Mouse (Mus musculus) urinary bladder, postnatal 10 days (tissue): ENCODE measurements around the gene Tmem198b.
"Not testable (repeated sequence)": the region's sequence is repeated elsewhere in the genome, so short reads cannot be mapped to it uniquely, and the experiment has no call there.

Source experiments
- DNase-seq: peaks from one replicate; pipeline ENCODE4 v3.0.0; 2022; ENCODE audit warnings: low spot score

The Tmem198b gene

GRCm38 (mm10) chr10:128804271-128805091 lies at the start of gene Tmem198b:
Gene Tmem198b, minus strand, starts transcription at chr10:128804370.
- no peak for DNase-seq

DNA sequence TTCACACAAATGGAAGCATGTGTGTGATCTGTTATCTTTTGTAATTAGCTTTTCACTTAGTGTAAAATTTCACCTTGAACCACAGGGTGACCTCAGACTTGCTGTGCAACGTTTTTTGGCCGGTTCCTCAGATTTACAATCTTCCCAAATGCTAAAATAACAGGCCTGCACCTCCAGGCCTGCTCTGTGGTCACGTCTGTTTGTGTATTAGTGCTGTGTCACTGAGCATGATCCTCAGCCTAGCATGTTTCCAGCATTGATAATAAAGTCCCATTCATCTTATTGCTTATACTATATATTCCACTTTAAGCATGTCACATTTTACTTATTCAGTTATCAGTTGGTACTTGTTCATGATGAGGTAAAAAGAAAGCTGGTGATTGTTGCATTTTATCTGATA lies 46.2 kb upstream of the Tmem198b start:
- no peak for DNase-seq

GRCm38 (mm10) chr10:128848426-128848825 lies 44.3 kb upstream of the Tmem198b start:
- no peak for DNase-seq

DNA sequence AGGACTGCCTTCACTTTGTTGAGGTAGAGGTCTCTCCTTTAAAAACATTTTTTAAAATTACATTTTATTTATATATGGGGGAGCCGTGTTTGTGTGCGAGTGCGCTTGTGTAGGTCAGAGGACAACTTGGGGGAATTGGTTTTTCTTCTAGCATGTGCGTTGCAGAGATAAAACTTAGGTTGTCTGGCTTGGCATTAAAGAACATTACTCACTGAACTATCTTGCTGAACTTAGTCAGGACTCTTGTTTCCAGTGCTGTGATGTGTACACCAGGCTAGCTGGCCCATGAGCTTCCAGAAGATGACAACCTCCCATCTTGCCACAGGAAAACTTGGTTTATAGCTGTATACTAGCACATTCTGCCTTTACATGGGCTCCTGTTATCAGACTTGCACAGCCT lies 42.5 kb upstream of the Tmem198b start:
- no peak for DNase-seq

DNA sequence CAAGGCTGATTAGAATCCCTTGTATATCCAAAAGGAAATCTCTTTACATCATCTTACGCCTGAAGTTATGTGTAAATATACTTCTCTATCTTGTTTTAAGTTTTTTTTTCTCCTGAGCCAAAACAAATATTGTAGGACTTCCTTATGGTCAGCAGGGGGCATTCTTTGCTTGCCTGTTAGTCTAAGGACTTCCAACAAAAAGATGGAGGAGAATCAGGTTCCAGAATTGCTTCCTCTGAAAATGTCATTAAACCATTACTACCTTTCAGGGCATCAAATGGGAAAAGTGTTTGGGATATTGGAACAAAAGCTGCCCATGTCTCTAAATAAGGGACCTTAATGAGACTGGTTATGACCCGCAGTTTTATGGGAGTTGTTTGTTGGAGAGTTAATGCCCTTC lies 41.3 kb upstream of the Tmem198b start:
- DNase-seq = no peak

DNA sequence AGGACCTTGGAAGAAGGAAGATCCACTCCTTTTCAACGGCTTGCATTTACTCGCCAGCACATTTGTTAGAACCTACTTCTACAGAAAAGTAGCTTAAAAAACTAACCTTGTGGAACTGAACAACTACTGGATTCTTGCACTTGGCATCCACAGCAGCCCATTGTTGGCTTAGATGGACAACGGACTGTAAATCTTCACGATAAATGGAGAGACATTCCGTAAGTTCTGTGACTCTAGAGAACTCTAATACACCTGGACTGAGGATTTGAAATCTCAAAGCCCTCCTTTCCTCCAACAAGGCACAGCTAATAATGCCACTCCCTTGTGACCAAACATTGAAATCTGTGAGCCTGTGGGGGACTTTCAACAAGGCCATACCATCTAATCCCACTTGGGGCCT lies 39.1 kb upstream of the Tmem198b start:
- DNase-seq = no peak

- no peak for DNase-seq
Measured at GRCm38 (mm10) chr10:128840612-128841011, 36.4 kb upstream of the Tmem198b start.

GRCm38 (mm10) chr10:128839434-128839833 lies 35.3 kb upstream of the Tmem198b start:
- DNase-seq = no peak

- no peak for DNase-seq
Measured at GRCm38 (mm10) chr10:128837400-128837799, 33.2 kb upstream of the Tmem198b start.

DNA sequence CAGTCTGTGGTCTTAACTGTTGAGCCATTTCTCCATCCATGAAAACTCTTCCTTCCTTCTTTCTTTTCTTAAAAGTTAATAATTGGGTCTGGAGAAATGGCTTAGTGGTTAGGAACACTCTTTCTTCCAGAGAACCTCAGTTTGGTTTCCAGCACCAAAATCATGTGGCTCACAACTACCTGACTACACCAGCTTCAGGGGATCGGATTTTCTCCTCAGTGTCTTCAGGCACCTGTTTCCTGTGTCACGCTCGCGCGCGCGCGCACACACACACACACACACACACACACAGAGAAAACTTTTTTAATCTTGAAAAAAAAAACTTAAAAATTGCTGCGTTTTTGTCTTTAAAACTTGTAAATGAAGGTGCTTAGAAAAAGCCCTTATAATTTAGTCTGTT lies 19.7 kb upstream of the Tmem198b start:
- no peak for DNase-seq

GRCm38 (mm10) chr10:128823087-128823486 lies 18.9 kb upstream of the Tmem198b start:
- not testable (repeated sequence) for DNase-seq

- DNase-seq = no peak
Measured at GRCm38 (mm10) chr10:128822135-128822534, 18.0 kb upstream of the Tmem198b start.

DNA sequence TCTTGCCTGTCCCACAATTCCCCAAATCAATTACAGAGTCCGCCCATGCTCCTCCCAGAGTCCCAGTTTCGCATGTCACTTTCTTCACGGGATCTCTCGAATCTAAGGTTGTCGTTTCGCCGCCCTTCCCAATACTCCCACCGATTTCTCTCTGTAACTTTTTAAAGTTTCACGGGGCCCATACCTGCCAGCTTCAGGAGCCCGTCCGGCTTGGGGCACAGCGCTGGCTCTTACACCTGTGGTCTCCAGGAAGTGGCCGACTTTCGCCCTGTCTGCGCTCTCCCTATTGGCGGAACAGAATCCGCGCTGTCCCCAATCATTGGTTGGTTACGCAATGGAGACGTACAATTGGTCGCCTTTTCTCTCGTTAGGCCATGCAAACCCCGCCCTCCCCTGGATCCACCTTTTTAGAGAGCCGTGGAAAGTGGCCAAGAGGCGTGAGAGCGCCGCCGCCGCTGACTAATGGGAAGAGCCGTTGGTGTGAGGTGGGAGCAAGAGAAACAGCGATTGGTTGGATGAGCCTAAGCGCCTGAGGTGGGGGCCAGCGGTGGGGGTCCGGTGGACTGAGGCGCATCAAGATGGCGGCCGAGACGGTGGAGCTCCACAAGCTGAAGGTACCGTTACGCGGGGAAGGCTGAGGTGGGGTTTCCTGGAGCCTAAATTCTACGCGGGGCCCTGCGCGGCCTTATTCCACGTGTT lies 17.3 kb upstream of the Tmem198b start, which contains the start of gene Ormdl2:
Ormdl2 (minus strand) TSS at position 288 of the 699 bp plus-strand sequence.
- DNase-seq = peak; percentile 89

DNA sequence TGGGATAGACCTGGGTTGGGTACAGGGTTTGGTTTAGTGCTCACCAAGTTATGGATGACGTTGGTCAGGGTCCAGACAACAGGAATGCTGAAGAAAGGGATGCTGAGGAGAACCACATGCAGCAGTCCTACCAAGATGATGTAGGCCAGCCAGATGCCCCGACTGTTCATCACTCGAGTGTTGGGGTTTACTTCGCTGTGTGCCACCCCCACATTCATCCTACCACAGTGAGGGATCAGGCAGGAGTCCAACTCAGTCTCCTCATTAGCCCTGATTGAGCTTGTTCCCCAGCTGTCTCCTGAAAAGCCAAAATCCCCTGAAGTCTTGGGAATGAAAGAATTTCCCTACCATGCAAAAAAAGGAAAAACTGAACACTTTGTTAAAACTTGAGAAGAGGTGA lies 16.0 kb upstream of the Tmem198b start:
- no peak for DNase-seq

DNA sequence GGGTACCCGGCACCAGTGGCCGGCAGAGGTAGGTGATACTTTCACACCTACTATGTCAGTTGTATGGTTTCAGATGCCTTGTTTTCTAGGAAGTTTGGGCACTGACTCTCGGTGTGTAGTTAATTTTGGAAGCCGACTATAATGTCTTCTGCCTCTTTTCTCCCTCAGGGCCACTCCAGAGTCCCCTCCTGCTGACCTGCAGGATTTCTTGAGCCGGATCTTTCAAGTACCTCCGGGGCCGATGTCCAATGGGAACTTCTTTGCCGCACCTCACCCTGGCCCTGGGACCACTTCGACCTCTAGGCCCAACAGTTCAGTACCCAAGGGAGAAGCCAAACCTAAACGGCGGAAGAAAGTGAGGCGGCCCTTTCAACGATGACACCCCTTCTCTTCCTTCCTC lies 12.9 kb upstream of the Tmem198b start, which contains the start of gene Sarnp:
Sarnp (plus strand) TSS at position 301 of the 400 bp plus-strand sequence.
- no peak for DNase-seq

DNA sequence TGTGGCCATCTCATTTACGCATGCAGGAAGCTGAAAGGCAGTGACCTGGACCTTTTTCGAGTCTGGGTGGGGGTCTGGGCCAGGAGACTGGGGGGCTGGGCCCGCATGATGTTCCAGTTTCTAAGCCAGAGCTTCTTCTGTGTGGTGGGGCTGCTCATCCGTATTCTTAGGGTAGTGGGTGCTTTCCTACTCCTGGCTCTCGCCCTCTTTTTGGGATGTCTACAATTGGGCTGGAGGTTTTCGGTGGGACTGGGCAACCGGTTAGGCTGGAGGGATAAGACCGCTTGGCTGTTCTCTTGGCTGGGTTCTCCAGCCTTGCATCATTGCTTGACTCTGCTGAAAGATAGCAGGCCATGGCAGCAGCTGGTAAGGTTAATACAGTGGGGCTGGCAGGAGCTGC lies 2.8 kb upstream of the Tmem198b start:
- DNase-seq = no peak

- DNase-seq = no peak
Measured at GRCm38 (mm10) chr10:128806086-128806485, 1.9 kb upstream of the Tmem198b start.

GRCm38 (mm10) chr10:128805092-128806000 lies 1.2 kb upstream of the Tmem198b start:
- peak; percentile 83 for DNase-seq

GRCm38 (mm10) chr10:128803771-128804270 lies 349 bp downstream of the Tmem198b start, which contains the start of gene Dnajc14:
Gene Dnajc14, plus strand, starts transcription at chr10:128804062.
- DNase-seq = peak; percentile 47

DNA sequence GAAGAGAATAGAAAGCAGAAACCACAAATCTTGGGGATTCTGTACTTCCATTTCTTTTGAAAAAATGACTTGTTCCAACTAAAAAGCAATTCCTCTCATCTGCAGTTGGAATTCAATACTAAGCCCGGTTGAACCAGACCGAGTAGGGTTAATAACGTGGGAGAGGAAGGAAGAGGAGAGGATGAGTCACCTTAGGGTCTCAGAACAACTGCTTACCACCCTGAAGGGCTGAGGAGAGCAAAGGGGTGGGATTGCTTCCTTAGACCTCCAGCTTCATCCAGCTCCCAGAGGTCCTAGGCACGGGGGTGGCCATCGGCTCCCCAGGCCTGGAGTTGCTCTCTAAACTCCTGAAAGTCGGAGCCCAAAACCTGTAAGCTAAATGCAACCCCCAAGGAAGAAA lies 809 bp downstream of the Tmem198b start:
- DNase-seq = no peak

DNA sequence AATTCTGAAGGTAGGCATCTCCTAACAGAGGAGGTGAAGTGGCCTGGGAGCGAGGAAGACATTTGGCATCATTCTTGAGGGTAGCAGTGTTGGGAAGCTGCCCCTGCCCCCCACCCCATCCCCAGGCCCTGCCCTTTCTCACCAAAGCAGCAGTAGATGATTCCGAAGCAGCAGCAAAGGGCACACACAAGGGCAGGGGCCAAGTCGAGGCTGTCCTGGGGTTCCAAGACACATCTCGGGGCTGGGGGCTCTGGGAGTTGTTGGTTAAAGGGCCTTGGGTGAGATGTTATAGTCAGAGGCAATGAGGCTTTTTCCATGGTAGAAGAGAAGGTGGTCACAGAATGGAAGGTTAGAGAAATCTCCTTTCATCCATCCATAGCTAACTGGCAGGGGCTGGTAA lies 1.2 kb downstream of the Tmem198b start:
- DNase-seq = no peak

- DNase-seq = no peak
Measured at GRCm38 (mm10) chr10:128801981-128802495, 2.1 kb downstream of the Tmem198b start.
